Mouse (Mus musculus): Measurements from ENCODE around the gene RPS10-NUDT3. TPM values are rescaled to one million over a fixed set of nuclear protein-coding genes. Genes with fewer than 3 reads are reported as not detected.

The RPS10-NUDT3 gene
- polyA plus RNA-seq, 1 experiment from 2014 or later = not detected

DNA sequence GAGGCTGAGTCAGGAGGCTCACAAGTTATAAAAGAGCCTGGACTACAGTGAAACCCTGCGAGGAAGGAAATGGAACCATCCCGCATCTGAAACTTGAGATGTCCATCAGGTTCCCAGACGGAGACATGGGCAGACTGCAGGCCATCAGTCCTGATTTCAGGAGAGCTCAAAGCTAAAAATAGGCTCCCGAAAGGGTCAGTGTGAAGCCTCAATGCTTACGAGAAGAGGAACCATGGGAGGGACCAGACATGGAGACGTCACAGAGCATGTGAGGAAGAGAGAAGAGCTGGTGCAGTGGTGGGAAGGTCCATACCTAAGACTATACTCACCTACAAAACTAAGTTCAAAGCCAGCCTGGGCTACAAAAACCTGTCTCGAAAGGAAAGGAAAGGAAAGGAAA lies 19.6 kb downstream of the RPS10-NUDT3 start:
- H3K9ac ChIP-seq (replicated peaks; ENCODE audit: low read depth, low read length) = no peak overlapping the region
- H3K27ac ChIP-seq (ENCODE audit: low read length) = no peak overlapping the region
- 84% methylated on average over 7 of the region's 7 CpGs for WGBS
- no peaks in the 10 kb centered on the region; the same call in 1 of the 2 replicates for H3K9me3 ChIP-seq (ENCODE audit: control insufficient read depth, low read length)
- H3K4me3 ChIP-seq (replicated peaks; ENCODE audit: low read length) = no peak overlapping the region
- peaks cover 48% of the 10 kb centered on the region for H3K4me1 ChIP-seq (replicated peaks; ENCODE audit: control insufficient read depth, insufficient read depth, low read length)
- H3K27me3 ChIP-seq (replicated peaks; ENCODE audit: control insufficient read depth, insufficient read depth, low read length) = no peaks in the 10 kb centered on the region
- no peak for ATAC-seq
- H3K36me3 ChIP-seq (ENCODE audit: control insufficient read depth, insufficient read depth) = peaks cover 4% of the 10 kb centered on the region; the same call in 1 of the 2 replicates
- H3K4me2 ChIP-seq (ENCODE audit: low read length) = no peak overlapping the region

DNA sequence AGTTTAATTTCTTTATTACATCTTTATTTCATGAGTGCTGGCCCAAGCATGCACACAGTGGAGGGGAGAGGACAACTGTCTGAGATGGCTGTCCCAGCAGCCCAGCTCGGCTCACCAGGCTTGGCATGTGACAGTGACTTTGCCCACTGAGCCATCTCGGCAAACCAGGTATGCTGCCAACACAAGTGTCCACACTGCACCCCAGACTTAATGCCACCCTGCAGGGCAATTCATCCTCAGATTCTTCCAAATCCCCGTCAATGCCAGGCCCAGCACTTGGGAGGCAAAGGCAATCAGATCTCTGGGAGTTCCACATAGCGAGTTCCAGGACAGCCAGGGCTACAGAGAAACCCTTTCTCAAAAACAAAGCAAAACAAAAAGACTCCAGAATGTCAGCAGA lies 22.0 kb downstream of the RPS10-NUDT3 start:
- Histone ChIP-seq H3K4me3 (replicated peaks; ENCODE audit: low read length) (no peak overlapping the region), H3K36me3 (ENCODE audit: control insufficient read depth, insufficient read depth) (peaks cover 4% of the 10 kb centered on the region; the same call in 1 of the 2 replicates), H3K9ac (replicated peaks; ENCODE audit: low read depth, low read length) (no peak overlapping the region), H3K27me3 (replicated peaks; ENCODE audit: control insufficient read depth, insufficient read depth, low read length) (no peaks in the 10 kb centered on the region), H3K27ac (ENCODE audit: low read length) (no peak overlapping the region), H3K4me2 (ENCODE audit: low read length) (no peak overlapping the region), H3K9me3 (ENCODE audit: control insufficient read depth, low read length) (no peaks in the 10 kb centered on the region; the same call in 1 of the 2 replicates), H3K4me1 (replicated peaks; ENCODE audit: control insufficient read depth, insufficient read depth, low read length) (peaks cover 41% of the 10 kb centered on the region)
- no peak for ATAC-seq
- 64% methylated on average over 4 of the region's 4 CpGs for WGBS

DNA sequence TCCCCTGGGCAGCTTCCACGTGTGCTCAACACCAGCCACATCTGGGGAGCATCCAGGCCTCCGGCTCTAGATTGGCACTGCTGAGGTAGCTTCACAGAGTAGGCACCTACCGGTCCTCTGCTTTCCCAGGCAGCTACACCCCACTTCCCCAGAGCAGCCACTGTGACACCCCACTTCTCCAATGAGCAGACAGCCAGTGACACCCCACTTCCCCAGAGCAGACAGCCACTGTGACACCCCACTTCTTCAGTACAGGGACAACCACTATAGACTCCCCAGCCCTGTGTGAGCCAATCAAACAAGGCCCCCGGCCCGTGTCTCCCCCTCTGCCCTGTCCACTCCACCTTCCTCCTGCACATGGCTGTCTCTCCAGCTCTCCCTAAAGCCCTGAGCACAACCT lies 23.0 kb downstream of the RPS10-NUDT3 start:
- Histone ChIP-seq H3K4me1 (replicated peaks; ENCODE audit: control insufficient read depth, insufficient read depth, low read length) (peaks cover 41% of the 10 kb centered on the region), H3K27me3 (replicated peaks; ENCODE audit: control insufficient read depth, insufficient read depth, low read length) (no peaks in the 10 kb centered on the region), H3K36me3 (ENCODE audit: control insufficient read depth, insufficient read depth) (no peaks in the 10 kb centered on the region), H3K4me2 (ENCODE audit: low read length) (no peak overlapping the region), H3K27ac (ENCODE audit: low read length) (no peak overlapping the region), H3K9me3 (ENCODE audit: control insufficient read depth, low read length) (no peaks in the 10 kb centered on the region), H3K4me3 (replicated peaks; ENCODE audit: low read length) (no peak overlapping the region), H3K9ac (replicated peaks; ENCODE audit: low read depth, low read length) (no peak overlapping the region)
- ATAC-seq = no peak
- 80% methylated on average over 5 of the region's 5 CpGs for WGBS

DNA sequence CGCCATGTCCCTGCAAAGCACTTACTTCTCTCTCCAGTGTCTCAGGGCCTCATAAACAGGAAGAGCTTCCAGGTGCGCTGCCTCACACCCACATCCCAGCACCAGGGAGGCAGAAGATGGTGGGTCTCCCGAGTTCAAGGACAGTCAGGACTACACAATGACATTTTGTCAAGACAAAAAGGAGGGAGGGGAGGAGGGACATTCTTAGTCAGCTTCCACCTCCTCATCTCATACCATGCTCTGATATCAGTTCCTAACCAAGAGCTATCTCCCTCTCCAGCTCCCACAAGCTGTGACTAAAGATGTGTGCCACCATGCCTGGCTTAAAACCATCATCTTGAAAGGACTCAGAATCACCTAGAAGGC lies 23.5 kb downstream of the RPS10-NUDT3 start:
- no peak overlapping the region for H3K27ac ChIP-seq (ENCODE audit: low read length)
- peaks cover 41% of the 10 kb centered on the region for H3K4me1 ChIP-seq (replicated peaks; ENCODE audit: control insufficient read depth, insufficient read depth, low read length)
- no peaks in the 10 kb centered on the region for H3K27me3 ChIP-seq (replicated peaks; ENCODE audit: control insufficient read depth, insufficient read depth, low read length)
- H3K9me3 ChIP-seq (ENCODE audit: control insufficient read depth, low read length) = no peaks in the 10 kb centered on the region
- H3K9ac ChIP-seq (replicated peaks; ENCODE audit: low read depth, low read length) = no peak overlapping the region
- WGBS = 69% methylated on average over 3 of the region's 3 CpGs
- no peak overlapping the region for H3K4me3 ChIP-seq (replicated peaks; ENCODE audit: low read length)
- H3K4me2 ChIP-seq (ENCODE audit: low read length) = no peak overlapping the region
- no peak for ATAC-seq
- H3K36me3 ChIP-seq (ENCODE audit: control insufficient read depth, insufficient read depth) = no peaks in the 10 kb centered on the region

DNA sequence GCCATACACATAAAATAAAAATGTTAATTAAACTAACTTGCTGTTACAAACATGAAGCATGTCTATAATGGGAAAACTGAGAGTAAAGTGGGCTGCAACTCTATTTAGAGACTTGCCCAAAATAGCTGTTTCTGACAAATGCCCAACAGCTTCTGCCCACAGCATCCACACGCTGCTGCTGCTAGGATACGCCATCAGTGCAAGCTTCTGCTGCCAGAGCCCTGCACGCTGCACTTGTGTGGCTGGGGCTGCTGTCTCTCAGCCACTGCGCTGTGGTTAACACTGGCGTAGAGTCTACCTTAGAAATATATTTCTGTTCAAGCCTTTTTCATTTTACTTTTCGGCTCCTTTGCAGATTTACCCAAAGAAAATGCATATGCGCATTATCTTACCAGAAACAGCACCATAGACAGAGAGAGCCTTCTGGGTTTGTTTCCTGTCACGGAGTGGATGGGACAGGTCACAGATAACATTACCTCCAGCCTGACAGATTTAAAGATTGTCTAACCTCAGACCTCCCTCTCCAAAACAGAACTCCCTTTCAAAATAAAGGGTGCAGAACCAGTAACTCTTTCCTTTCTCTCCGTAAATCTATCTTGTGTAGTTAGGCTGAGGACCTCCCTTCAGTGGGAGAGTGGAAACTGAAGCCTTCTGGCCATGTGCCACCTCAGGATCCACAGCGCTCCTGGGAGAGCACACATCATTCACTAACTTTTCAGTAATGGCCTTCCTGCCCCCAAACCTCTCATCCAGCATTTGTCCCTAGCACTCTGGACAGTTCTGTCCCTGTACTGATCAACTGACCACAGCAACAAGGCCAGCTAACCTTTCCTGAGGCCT lies 24.1 kb downstream of the RPS10-NUDT3 start:
- Histone ChIP-seq H3K27me3 (replicated peaks; ENCODE audit: control insufficient read depth, insufficient read depth, low read length) (no peaks in the 10 kb centered on the region), H3K36me3 (ENCODE audit: control insufficient read depth, insufficient read depth) (no peaks in the 10 kb centered on the region), H3K4me3 (replicated peaks; ENCODE audit: low read length) (no peak overlapping the region), H3K4me2 (ENCODE audit: low read length) (no peak overlapping the region), H3K4me1 (replicated peaks; ENCODE audit: control insufficient read depth, insufficient read depth, low read length) (peaks cover 41% of the 10 kb centered on the region), H3K9me3 (ENCODE audit: control insufficient read depth, low read length) (no peaks in the 10 kb centered on the region), H3K27ac (ENCODE audit: low read length) (peak overlapping the region; percentile 28; the same call in 1 of the 2 replicates), H3K9ac (replicated peaks; ENCODE audit: low read depth, low read length) (no peak overlapping the region)
- peak; percentile 45; the same call in 1 of the 2 replicates for ATAC-seq
- 66% methylated on average over 10 of the region's 10 CpGs for WGBS

DNA sequence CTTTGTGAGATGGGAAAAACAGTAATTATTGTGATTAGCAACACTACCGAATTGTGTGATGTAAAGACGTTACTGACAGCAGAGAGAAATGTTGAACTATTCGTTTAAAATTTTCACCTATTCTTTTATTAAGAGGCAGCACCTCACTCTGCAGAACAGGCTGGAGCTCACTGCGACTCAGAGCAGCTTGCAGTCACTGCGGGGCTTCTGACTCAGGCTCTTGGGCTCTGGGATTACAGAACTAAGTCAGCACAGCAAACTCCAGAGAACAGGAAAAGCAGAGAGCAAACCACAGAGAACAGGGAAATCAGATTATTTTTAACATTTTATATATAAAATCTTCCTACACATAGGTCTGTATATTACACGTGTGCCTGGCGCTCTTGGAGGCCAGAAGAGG lies 25.4 kb downstream of the RPS10-NUDT3 start:
- H3K9me3 ChIP-seq (ENCODE audit: control insufficient read depth, low read length) = no peaks in the 10 kb centered on the region
- H3K4me1 ChIP-seq (replicated peaks; ENCODE audit: control insufficient read depth, insufficient read depth, low read length) = peaks cover 41% of the 10 kb centered on the region
- no peaks in the 10 kb centered on the region for H3K36me3 ChIP-seq (ENCODE audit: control insufficient read depth, insufficient read depth)
- WGBS = 86% methylated on average over 7 of the region's 7 CpGs
- H3K9ac ChIP-seq (replicated peaks; ENCODE audit: low read depth, low read length) = no peak overlapping the region
- no peaks in the 10 kb centered on the region for H3K27me3 ChIP-seq (replicated peaks; ENCODE audit: control insufficient read depth, insufficient read depth, low read length)
- no peak overlapping the region for H3K27ac ChIP-seq (ENCODE audit: low read length)
- no peak overlapping the region for H3K4me2 ChIP-seq (ENCODE audit: low read length)
- no peak for ATAC-seq
- no peak overlapping the region for H3K4me3 ChIP-seq (replicated peaks; ENCODE audit: low read length)

DNA sequence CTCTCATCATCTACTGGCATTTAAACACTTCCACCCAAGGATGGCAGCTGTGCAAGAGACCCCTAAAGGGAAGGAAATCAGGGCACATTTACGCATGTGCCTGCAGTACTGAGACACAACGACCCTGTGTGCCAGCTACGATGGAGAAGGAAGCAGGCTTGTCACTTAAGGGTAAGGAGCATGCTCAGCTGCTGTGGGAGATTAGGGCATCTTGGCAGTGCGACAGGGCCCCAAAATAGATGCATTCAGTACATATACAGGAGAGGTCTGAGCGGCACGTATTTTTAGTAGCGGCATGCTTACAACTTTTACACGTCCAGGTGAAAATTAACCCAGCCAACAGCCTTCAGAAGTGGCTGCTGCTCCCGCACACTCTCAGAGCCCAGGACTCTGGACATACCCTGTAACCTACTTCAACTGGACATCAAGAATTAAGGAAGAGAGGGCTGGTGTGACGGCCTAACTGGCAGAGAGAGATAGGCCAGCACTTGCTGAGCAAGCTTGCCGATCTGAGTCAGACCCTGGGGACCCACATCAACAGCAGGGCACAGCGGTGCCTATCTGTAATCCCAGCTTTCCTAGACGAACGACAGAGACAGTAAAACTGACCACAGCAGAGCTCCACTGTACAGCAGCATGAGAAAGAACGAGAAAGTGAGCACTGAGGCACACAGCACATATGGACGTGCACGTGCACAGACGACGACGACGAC lies 31.3 kb downstream of the RPS10-NUDT3 start:
- no peaks in the 10 kb centered on the region for H3K9me3 ChIP-seq (ENCODE audit: control insufficient read depth, low read length)
- 68% methylated on average over 21 of the region's 21 CpGs for WGBS
- H3K27me3 ChIP-seq (replicated peaks; ENCODE audit: control insufficient read depth, insufficient read depth, low read length) = no peaks in the 10 kb centered on the region
- H3K36me3 ChIP-seq (ENCODE audit: control insufficient read depth, insufficient read depth) = no peaks in the 10 kb centered on the region
- H3K4me1 ChIP-seq (replicated peaks; ENCODE audit: control insufficient read depth, insufficient read depth, low read length) = peaks cover 31% of the 10 kb centered on the region
- H3K27ac ChIP-seq (ENCODE audit: low read length) = no peak overlapping the region
- no peak; the same call in 1 of the 2 replicates for ATAC-seq
- no peak overlapping the region for H3K4me3 ChIP-seq (replicated peaks; ENCODE audit: low read length)
- no peak overlapping the region for H3K9ac ChIP-seq (replicated peaks; ENCODE audit: low read depth, low read length)
- no peak overlapping the region for H3K4me2 ChIP-seq (ENCODE audit: low read length)

DNA sequence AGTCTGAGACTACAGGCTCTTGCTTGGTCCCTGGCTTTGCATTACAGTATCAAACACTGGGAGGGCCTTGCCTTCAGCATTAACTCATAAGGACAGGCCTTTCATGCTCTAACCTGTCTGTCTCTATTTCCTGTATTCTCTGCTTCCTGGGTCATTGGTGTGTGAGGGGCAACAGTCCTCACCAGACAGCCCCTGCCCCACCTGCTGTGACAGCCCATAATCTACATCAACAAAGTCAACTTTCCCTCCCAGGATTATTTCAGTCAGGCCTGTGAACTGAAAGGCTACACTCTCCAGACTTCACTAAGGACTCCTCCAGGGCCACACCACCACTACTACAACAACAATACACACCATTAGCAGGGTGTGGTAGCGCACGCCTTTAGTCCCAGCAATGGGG lies 32.0 kb downstream of the RPS10-NUDT3 start:
- H3K4me2 ChIP-seq (ENCODE audit: low read length) = no peak overlapping the region
- no peak overlapping the region for H3K9ac ChIP-seq (replicated peaks; ENCODE audit: low read depth, low read length)
- H3K4me1 ChIP-seq (replicated peaks; ENCODE audit: control insufficient read depth, insufficient read depth, low read length) = peaks cover 31% of the 10 kb centered on the region
- H3K4me3 ChIP-seq (replicated peaks; ENCODE audit: low read length) = no peak overlapping the region
- H3K27me3 ChIP-seq (replicated peaks; ENCODE audit: control insufficient read depth, insufficient read depth, low read length) = no peaks in the 10 kb centered on the region
- H3K27ac ChIP-seq (ENCODE audit: low read length) = no peak overlapping the region
- H3K36me3 ChIP-seq (ENCODE audit: control insufficient read depth, insufficient read depth) = no peaks in the 10 kb centered on the region
- no peaks in the 10 kb centered on the region for H3K9me3 ChIP-seq (ENCODE audit: control insufficient read depth, low read length)
- WGBS = 86% methylated on average over 2 of the region's 2 CpGs
- no peak for ATAC-seq

DNA sequence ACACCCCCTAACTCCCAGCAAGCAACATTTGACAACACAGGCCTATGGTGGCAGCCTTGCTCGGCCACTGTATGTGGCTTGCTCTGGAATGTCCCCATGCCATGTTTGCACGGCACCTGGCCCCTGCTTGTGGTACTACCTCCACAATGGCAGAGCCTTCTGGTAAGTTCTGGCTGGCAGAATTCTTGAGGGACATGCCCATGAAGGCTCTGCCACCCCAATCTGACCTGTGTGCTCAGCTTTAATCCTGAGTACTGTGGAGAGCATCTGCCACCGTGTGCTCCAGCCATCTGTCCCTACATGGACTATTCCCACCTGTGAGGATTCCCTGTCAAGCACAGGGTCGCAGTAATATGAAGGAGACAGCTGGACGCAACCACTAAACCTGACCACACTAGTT lies 34.2 kb downstream of the RPS10-NUDT3 start:
- peaks cover 7% of the 10 kb centered on the region for H3K36me3 ChIP-seq (ENCODE audit: control insufficient read depth, insufficient read depth)
- ATAC-seq = no peak
- 68% methylated on average over 5 of the region's 5 CpGs for WGBS
- peaks cover 36% of the 10 kb centered on the region for H3K4me1 ChIP-seq (replicated peaks; ENCODE audit: control insufficient read depth, insufficient read depth, low read length)
- H3K9ac ChIP-seq (replicated peaks; ENCODE audit: low read depth, low read length) = no peak overlapping the region
- no peaks in the 10 kb centered on the region for H3K9me3 ChIP-seq (ENCODE audit: control insufficient read depth, low read length)
- H3K27me3 ChIP-seq (replicated peaks; ENCODE audit: control insufficient read depth, insufficient read depth, low read length) = no peaks in the 10 kb centered on the region
- H3K4me3 ChIP-seq (replicated peaks; ENCODE audit: low read length) = no peak overlapping the region
- H3K4me2 ChIP-seq (ENCODE audit: low read length) = no peak overlapping the region
- H3K27ac ChIP-seq (ENCODE audit: low read length) = no peak overlapping the region

All from forebrain, embryonic 16.5 days (tissue).